Mouse (Mus musculus) urinary bladder, adult 2 months (tissue): ENCODE data around the gene Tmem131l. TPM values are rescaled to one million over a fixed set of nuclear protein-coding genes. Genes with fewer than 3 reads are reported as not detected.
"Not testable (repeated sequence)": the region's sequence is repeated elsewhere in the genome, so short reads cannot be mapped to it uniquely, and the experiment has no call there.

Experiments used
- DNase-seq: peaks from one replicate; pipeline ENCODE4 v3.0.0; 2022; ENCODE audit warnings: low spot score
- polyA plus RNA-seq: library from polyadenylated mRNA; depleted of rRNA; stranded (reverse); fragments of >200 nt; gene quantifications from 2 replicates; pipeline ENCODE4 v1.2.3, GENCODE M21; 2012; rRNA removed

The Tmem131l gene
- polyA plus RNA-seq, 1 experiment, result 21.4 TPM

- DNase-seq, result not testable (repeated sequence)
These were observed 172.9 kb downstream of the Tmem131l start for GRCm38 (mm10) chr3:83867026-83867425.

- peak; percentile 29 for DNase-seq
These were observed 174.8 kb downstream of the Tmem131l start for GRCm38 (mm10) chr3:83865216-83865615.

DNA sequence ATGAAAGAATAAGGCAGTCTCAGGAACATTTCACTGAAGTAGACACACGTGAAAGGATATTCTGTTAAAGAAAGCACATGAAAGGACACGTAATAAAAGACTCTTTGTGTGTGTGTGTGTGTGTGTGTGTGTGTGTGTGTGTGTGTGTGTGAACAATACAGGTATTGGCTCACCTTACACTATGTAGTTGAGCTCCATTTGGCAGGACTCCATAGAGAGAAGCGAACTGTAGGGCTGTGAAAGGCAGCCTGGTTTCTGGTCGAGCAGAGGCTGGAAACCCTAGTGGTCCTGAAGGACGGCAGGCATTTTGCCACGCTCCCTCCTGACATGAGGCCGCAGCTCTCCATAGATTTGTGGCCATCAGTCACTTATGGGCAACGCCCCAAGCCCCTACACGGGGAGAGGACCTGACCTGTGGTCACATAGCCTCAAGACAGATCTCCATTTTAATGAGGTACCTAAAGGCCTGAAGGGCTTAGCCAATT, 175.9 kb downstream of the Tmem131l start:
- no peak for DNase-seq

- DNase-seq, result no peak
These were observed 177.0 kb downstream of the Tmem131l start for GRCm38 (mm10) chr3:83862956-83863355.

GRCm38 (mm10) chr3:83859595-83859994, 180.4 kb downstream of the Tmem131l start:
- no peak for DNase-seq

- no peak for DNase-seq
These were observed 180.9 kb downstream of the Tmem131l start for GRCm38 (mm10) chr3:83859071-83859470.

GRCm38 (mm10) chr3:83857621-83858020, 182.4 kb downstream of the Tmem131l start:
- DNase-seq, result no peak

GRCm38 (mm10) chr3:83855643-83856042, 184.3 kb downstream of the Tmem131l start:
- no peak for DNase-seq

- no peak for DNase-seq
These were observed 190.6 kb downstream of the Tmem131l start for GRCm38 (mm10) chr3:83849341-83849740.

Other genes starting within 250 kb of the Tmem131l start
- 8.2 and 10.3 TPM in 2 replicates for gene Tlr2, start 198.4 kb downstream of the Tmem131l start, polyA plus RNA-seq
- gene Mnd1, start 115.6 kb upstream of the Tmem131l start, polyA plus RNA-seq, result 4.2 TPM in 2 replicates
- not detected in 2 replicates for gene Gm6525, start 133.9 kb upstream of the Tmem131l start, polyA plus RNA-seq